Mouse (Mus musculus): ENCODE measurements around the gene Klhl5. TPM values are rescaled to one million over a fixed set of nuclear protein-coding genes. Genes with fewer than 3 reads are reported as not detected.
A peak's percentile ranks its signal among the peaks of the same experiment; 100 is the strongest.

The Klhl5 gene
- total and polyA plus RNA-seq, 3 experiments, result 10.8 to 15.3 (median 12.9) TPM

GRCm38 (mm10) chr5:65078081-65078480 is 29.3 kb upstream of the Klhl5 start:
- intact Hi-C loops (cut with DNase I), result no loop called here
- DNase-seq, result no peak
- H3K9ac ChIP-seq (ENCODE audit: low read depth, low read length), result no peak overlapping the region
- H3K4me1 ChIP-seq (ENCODE audit: control insufficient read depth, insufficient read depth, low read length), result no peaks in the 10 kb centered on the region; the same call in 1 of the 2 replicates
- no peak overlapping the region for H3K4me3 ChIP-seq
- H3K27me3 ChIP-seq (ENCODE audit: control insufficient read depth, insufficient read depth, low read length), result no peaks in the 10 kb centered on the region
- WGBS, result 93% methylated on average over 4 of the region's 4 CpGs
- no peak overlapping the region for H3K27ac ChIP-seq
- H3K36me3 ChIP-seq (ENCODE audit: control insufficient read depth, insufficient read depth, low read length), result no peaks in the 10 kb centered on the region
- no peaks in the 10 kb centered on the region for H3K79me2 ChIP-seq (replicated peaks; ENCODE audit: control insufficient read depth, insufficient read depth, low read length)
- no peak for TF ChIP-seq CTCF (IDR thresholded peaks at IDR 0.05)
- TF ChIP-seq EP300 (IDR thresholded peaks at IDR 0.05; ENCODE audit: insufficient read depth, low read depth, low read length), result no peak
- no peak for TF ChIP-seq POLR2A (IDR thresholded peaks at IDR 0.05; ENCODE audit: insufficient read depth, low read depth, low read length)

- H3K27ac ChIP-seq, result peak overlapping the region; percentile 13; the same call in 1 of the 2 replicates
- H3K4me3 ChIP-seq, result peak overlapping the region; percentile 16; the same call in 1 of the 2 replicates
- intact Hi-C loops (cut with DNase I), result no loop called here
These were observed 27.5 kb upstream of the Klhl5 start for GRCm38 (mm10) chr5:65079881-65080280.

GRCm38 (mm10) chr5:65081836-65082235 is 25.5 kb upstream of the Klhl5 start:
- Histone ChIP-seq H3K9ac (ENCODE audit: low read depth, low read length) (no peak overlapping the region), H3K79me2 (replicated peaks; ENCODE audit: control insufficient read depth, insufficient read depth, low read length) (no peaks in the 10 kb centered on the region), H3K4me3 (no peak overlapping the region), H3K36me3 (ENCODE audit: control insufficient read depth, insufficient read depth, low read length) (no peaks in the 10 kb centered on the region), H3K4me1 (ENCODE audit: control insufficient read depth, insufficient read depth, low read length) (no peaks in the 10 kb centered on the region; the same call in 1 of the 2 replicates), H3K27me3 (ENCODE audit: control insufficient read depth, insufficient read depth, low read length) (no peaks in the 10 kb centered on the region), H3K27ac (no peak overlapping the region)
- no peak for DNase-seq
- 86% methylated on average over 4 of the region's 4 CpGs for WGBS
- TF ChIP-seq POLR2A (IDR thresholded peaks at IDR 0.05; ENCODE audit: insufficient read depth, low read depth, low read length) (no peak), EP300 (IDR thresholded peaks at IDR 0.05; ENCODE audit: insufficient read depth, low read depth, low read length) (no peak), CTCF (IDR thresholded peaks at IDR 0.05) (no peak)
- intact Hi-C loops (cut with DNase I), result no loop called here

More at GRCm38 (mm10) chr5:65079881-65080280, 27.5 kb upstream of the Klhl5 start:
- no peak for DNase-seq
- Histone ChIP-seq H3K36me3 (ENCODE audit: control insufficient read depth, insufficient read depth, low read length) (no peaks in the 10 kb centered on the region), H3K9ac (ENCODE audit: low read depth, low read length) (peak overlapping the region; percentile 34; the same call in 1 of the 2 replicates), H3K79me2 (replicated peaks; ENCODE audit: control insufficient read depth, insufficient read depth, low read length) (no peaks in the 10 kb centered on the region), H3K4me1 (ENCODE audit: control insufficient read depth, insufficient read depth, low read length) (no peaks in the 10 kb centered on the region; the same call in 1 of the 2 replicates), H3K27me3 (ENCODE audit: control insufficient read depth, insufficient read depth, low read length) (no peaks in the 10 kb centered on the region)
- TF ChIP-seq CTCF (IDR thresholded peaks at IDR 0.05), result no peak
- TF ChIP-seq EP300 (IDR thresholded peaks at IDR 0.05; ENCODE audit: insufficient read depth, low read depth, low read length), result no peak
- no peak for TF ChIP-seq POLR2A (IDR thresholded peaks at IDR 0.05; ENCODE audit: insufficient read depth, low read depth, low read length)
- 45% methylated on average over 9 of the region's 9 CpGs for WGBS

- H3K36me3 ChIP-seq (ENCODE audit: control insufficient read depth, insufficient read depth, low read length), result no peaks in the 10 kb centered on the region
- H3K79me2 ChIP-seq (replicated peaks; ENCODE audit: control insufficient read depth, insufficient read depth, low read length), result no peaks in the 10 kb centered on the region
- H3K4me1 ChIP-seq (ENCODE audit: control insufficient read depth, insufficient read depth, low read length), result no peaks in the 10 kb centered on the region
- H3K4me3 ChIP-seq, result no peak overlapping the region
- H3K27me3 ChIP-seq (ENCODE audit: control insufficient read depth, insufficient read depth, low read length), result no peaks in the 10 kb centered on the region
- DNase-seq, result peak; percentile 31 to 71
- intact Hi-C loops (cut with DNase I), result no loop called here
- WGBS, result 51% methylated on average over 6 of the region's 6 CpGs
- H3K9ac ChIP-seq (ENCODE audit: low read depth, low read length), result no peak overlapping the region
- H3K27ac ChIP-seq, result peak overlapping the region; percentile 48
- no peak for TF ChIP-seq EP300 (IDR thresholded peaks at IDR 0.05; ENCODE audit: insufficient read depth, low read depth, low read length)
- TF ChIP-seq POLR2A (IDR thresholded peaks at IDR 0.05; ENCODE audit: insufficient read depth, low read depth, low read length), result no peak
- TF ChIP-seq CTCF (IDR thresholded peaks at IDR 0.05), result no peak
These were observed 20.8 kb upstream of the Klhl5 start for GRCm38 (mm10) chr5:65086522-65086921.

- no peak for DNase-seq
- no peak overlapping the region for H3K27ac ChIP-seq
- H3K27me3 ChIP-seq (ENCODE audit: control insufficient read depth, insufficient read depth, low read length), result no peaks in the 10 kb centered on the region
- no peaks in the 10 kb centered on the region for H3K36me3 ChIP-seq (ENCODE audit: control insufficient read depth, insufficient read depth, low read length)
- no peak overlapping the region for H3K4me3 ChIP-seq
- WGBS, result 70% methylated on average over 3 of the region's 3 CpGs
- intact Hi-C loops (cut with DNase I), result no loop called here
- H3K9ac ChIP-seq (ENCODE audit: low read depth, low read length), result no peak overlapping the region
- TF ChIP-seq POLR2A (IDR thresholded peaks at IDR 0.05; ENCODE audit: insufficient read depth, low read depth, low read length), result no peak
- H3K4me1 ChIP-seq (ENCODE audit: control insufficient read depth, insufficient read depth, low read length), result no peaks in the 10 kb centered on the region
- no peaks in the 10 kb centered on the region for H3K79me2 ChIP-seq (replicated peaks; ENCODE audit: control insufficient read depth, insufficient read depth, low read length)
These were observed 17.6 kb upstream of the Klhl5 start for GRCm38 (mm10) chr5:65089707-65090106.

GRCm38 (mm10) chr5:65091184-65091858 is 16.0 kb upstream of the Klhl5 start:
- no peaks in the 10 kb centered on the region for H3K27me3 ChIP-seq (ENCODE audit: control insufficient read depth, insufficient read depth, low read length)
- H3K79me2 ChIP-seq (replicated peaks; ENCODE audit: control insufficient read depth, insufficient read depth, low read length), result no peaks in the 10 kb centered on the region
- WGBS, result 55% methylated on average over 11 of the region's 11 CpGs
- H3K9ac ChIP-seq (ENCODE audit: low read depth, low read length), result no peak overlapping the region
- TF ChIP-seq EP300 (IDR thresholded peaks at IDR 0.05; ENCODE audit: insufficient read depth, low read depth, low read length), result no peak
- no peaks in the 10 kb centered on the region for H3K4me1 ChIP-seq (ENCODE audit: control insufficient read depth, insufficient read depth, low read length)
- no peaks in the 10 kb centered on the region for H3K36me3 ChIP-seq (ENCODE audit: control insufficient read depth, insufficient read depth, low read length)
- intact Hi-C loops (cut with DNase I), result no loop called here
- no peak overlapping the region for H3K4me3 ChIP-seq
- DNase-seq, result no peak
- H3K27ac ChIP-seq, result no peak overlapping the region
